Mouse (Mus musculus): Measurements from ENCODE around the gene Aurkc. TPM values are rescaled to one million over a fixed set of nuclear protein-coding genes. Genes with fewer than 3 reads are reported as not detected.
"Not testable (repeated sequence)": the region's sequence is repeated elsewhere in the genome, so short reads cannot be mapped to it uniquely, and the experiment has no call there.

Gene Aurkc
- 0.42 TPM in 2 replicates for polyA plus RNA-seq (2015; fragmentation: Nextera tagmentation; extraction: Ambion mirVana)

GRCm38 (mm10) chr7:6995251-6995650, at the start of gene Aurkc:
Gene Aurkc, plus strand, starts transcription at chr7:6995300.
- not testable (repeated sequence) for H3K4me1 ChIP-seq (ENCODE audit: insufficient read depth, low read depth, low read length); H3K9me3 ChIP-seq (ENCODE audit: low read length); H3K4me2 ChIP-seq (replicated peaks; ENCODE audit: low read depth, low read length); H3K4me3 ChIP-seq (ENCODE audit: low read depth, low read length); H3K9ac ChIP-seq (replicated peaks; ENCODE audit: low read depth); H3K27me3 ChIP-seq (replicated peaks; ENCODE audit: insufficient read depth, low read length); H3K27ac ChIP-seq (ENCODE audit: low read length); DNase-seq (ENCODE audit: low spot score); ATAC-seq; H3K36me3 ChIP-seq (ENCODE audit: insufficient read depth, low read length)
- 75% methylated on average over 11 of the region's 11 CpGs for WGBS

DNA sequence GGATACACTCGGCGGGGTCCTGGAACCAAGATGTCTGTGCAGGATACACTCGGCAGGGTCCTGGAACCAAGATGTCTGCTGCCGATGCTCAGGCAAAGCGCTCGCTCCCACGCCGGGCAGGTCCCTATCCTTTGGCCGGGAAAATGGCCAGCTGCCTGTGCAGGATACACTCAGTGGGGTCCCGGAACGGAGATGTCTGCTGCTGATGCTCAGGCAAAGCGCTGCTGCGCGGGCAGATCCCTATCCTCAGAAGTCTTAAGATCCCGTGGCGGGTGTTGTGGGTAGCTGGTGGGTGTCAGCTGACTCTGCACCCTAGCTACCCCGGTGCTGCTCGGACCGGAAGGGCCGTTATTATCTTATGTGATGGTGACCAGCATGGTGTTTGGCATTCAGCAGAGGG, 47.0 kb upstream of the Aurkc start:
- not testable (repeated sequence) for DNase-seq (ENCODE audit: low spot score); H3K4me2 ChIP-seq (replicated peaks; ENCODE audit: low read depth, low read length); ATAC-seq; H3K9me3 ChIP-seq (ENCODE audit: low read length); H3K4me1 ChIP-seq (ENCODE audit: insufficient read depth, low read depth, low read length); H3K27me3 ChIP-seq (replicated peaks; ENCODE audit: insufficient read depth, low read length); H3K27ac ChIP-seq (ENCODE audit: low read length); H3K36me3 ChIP-seq (ENCODE audit: insufficient read depth, low read length); H3K4me3 ChIP-seq (ENCODE audit: low read depth, low read length); H3K9ac ChIP-seq (replicated peaks; ENCODE audit: low read depth)
- WGBS, result 88% methylated on average over 18 of the region's 20 CpGs

GRCm38 (mm10) chr7:6956576-6956975, 38.5 kb upstream of the Aurkc start:
- TF ChIP-seq EP300 (IDR thresholded peaks at IDR 0.05) (no peak), CTCF (IDR thresholded peaks at IDR 0.05) (no peak)
- Histone ChIP-seq H3K27ac (ENCODE audit: low read length) (no peak overlapping the region), H3K4me2 (replicated peaks; ENCODE audit: low read depth, low read length) (no peak overlapping the region), H3K36me3 (ENCODE audit: insufficient read depth, low read length) (no peaks in the 10 kb centered on the region), H3K9me3 (ENCODE audit: low read length) (no peaks in the 10 kb centered on the region), H3K4me3 (ENCODE audit: low read depth, low read length) (no peak overlapping the region), H3K9ac (replicated peaks; ENCODE audit: low read depth) (no peak overlapping the region), H3K4me1 (ENCODE audit: insufficient read depth, low read depth, low read length) (no peaks in the 10 kb centered on the region), H3K27me3 (replicated peaks; ENCODE audit: insufficient read depth, low read length) (no peaks in the 10 kb centered on the region)
- WGBS, result 74% methylated on average over 4 of the region's 4 CpGs
- ATAC-seq (no peak), DNase-seq (ENCODE audit: low spot score) (no peak)

GRCm38 (mm10) chr7:6958574-6958973, 36.5 kb upstream of the Aurkc start:
- H3K9me3 ChIP-seq (ENCODE audit: low read length), result no peaks in the 10 kb centered on the region
- no peak overlapping the region for H3K27ac ChIP-seq (ENCODE audit: low read length)
- DNase-seq (ENCODE audit: low spot score), result no peak
- ATAC-seq, result no peak
- no peak for TF ChIP-seq EP300 (IDR thresholded peaks at IDR 0.05)
- no peak for TF ChIP-seq CTCF (IDR thresholded peaks at IDR 0.05)
- H3K36me3 ChIP-seq (ENCODE audit: insufficient read depth, low read length), result no peaks in the 10 kb centered on the region
- 79% methylated on average over 1 of the region's 1 CpGs for WGBS
- H3K9ac ChIP-seq (replicated peaks; ENCODE audit: low read depth), result no peak overlapping the region
- H3K4me2 ChIP-seq (replicated peaks; ENCODE audit: low read depth, low read length), result no peak overlapping the region
- no peak overlapping the region for H3K4me3 ChIP-seq (ENCODE audit: low read depth, low read length)
- no peaks in the 10 kb centered on the region for H3K27me3 ChIP-seq (replicated peaks; ENCODE audit: insufficient read depth, low read length)
- H3K4me1 ChIP-seq (ENCODE audit: insufficient read depth, low read depth, low read length), result no peaks in the 10 kb centered on the region

DNA sequence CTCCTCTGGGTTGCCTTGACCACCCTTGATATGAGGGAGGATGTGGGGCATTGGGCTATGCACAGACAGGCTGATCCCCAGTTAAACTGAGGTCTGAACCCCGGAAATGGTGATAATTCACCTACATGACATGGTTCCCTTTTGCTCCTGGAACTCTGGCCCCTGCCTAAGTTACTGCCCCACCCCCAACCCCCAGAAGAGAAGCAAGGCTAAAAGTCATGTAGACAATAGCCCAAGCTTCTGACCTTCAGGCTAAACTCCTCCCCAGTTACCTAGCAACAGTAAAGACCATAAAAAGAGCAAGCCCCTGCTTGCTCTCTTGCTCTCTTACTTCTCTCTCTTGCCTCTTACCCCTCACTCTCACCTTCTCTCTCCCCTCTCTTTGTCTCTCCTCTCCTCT, 21.5 kb upstream of the Aurkc start:
- Histone ChIP-seq H3K4me2 (replicated peaks; ENCODE audit: low read depth, low read length) (no peak overlapping the region), H3K4me1 (ENCODE audit: insufficient read depth, low read depth, low read length) (no peaks in the 10 kb centered on the region), H3K9me3 (ENCODE audit: low read length) (no peaks in the 10 kb centered on the region), H3K36me3 (ENCODE audit: insufficient read depth, low read length) (no peaks in the 10 kb centered on the region), H3K4me3 (ENCODE audit: low read depth, low read length) (no peak overlapping the region), H3K9ac (replicated peaks; ENCODE audit: low read depth) (no peak overlapping the region), H3K27me3 (replicated peaks; ENCODE audit: insufficient read depth, low read length) (no peaks in the 10 kb centered on the region), H3K27ac (ENCODE audit: low read length) (no peak overlapping the region)
- WGBS, result 87% methylated on average over 1 of the region's 1 CpGs
- TF ChIP-seq CTCF (IDR thresholded peaks at IDR 0.05) (no peak), EP300 (IDR thresholded peaks at IDR 0.05) (no peak)
- no peak for ATAC-seq
- no peak for DNase-seq (ENCODE audit: low spot score)

GRCm38 (mm10) chr7:6976890-6977289, 18.2 kb upstream of the Aurkc start:
- Histone ChIP-seq H3K4me2 (replicated peaks; ENCODE audit: low read depth, low read length) (no peak overlapping the region), H3K36me3 (ENCODE audit: insufficient read depth, low read length) (no peaks in the 10 kb centered on the region), H3K27ac (ENCODE audit: low read length) (no peak overlapping the region), H3K4me1 (ENCODE audit: insufficient read depth, low read depth, low read length) (no peaks in the 10 kb centered on the region), H3K4me3 (ENCODE audit: low read depth, low read length) (no peak overlapping the region), H3K9me3 (ENCODE audit: low read length) (no peaks in the 10 kb centered on the region), H3K9ac (replicated peaks; ENCODE audit: low read depth) (no peak overlapping the region), H3K27me3 (replicated peaks; ENCODE audit: insufficient read depth, low read length) (no peaks in the 10 kb centered on the region)
- DNase-seq (ENCODE audit: low spot score) (no peak), ATAC-seq (no peak)
- TF ChIP-seq EP300 (IDR thresholded peaks at IDR 0.05) (no peak), CTCF (IDR thresholded peaks at IDR 0.05) (no peak)
- 91% methylated on average over 19 of the region's 19 CpGs for WGBS

DNA sequence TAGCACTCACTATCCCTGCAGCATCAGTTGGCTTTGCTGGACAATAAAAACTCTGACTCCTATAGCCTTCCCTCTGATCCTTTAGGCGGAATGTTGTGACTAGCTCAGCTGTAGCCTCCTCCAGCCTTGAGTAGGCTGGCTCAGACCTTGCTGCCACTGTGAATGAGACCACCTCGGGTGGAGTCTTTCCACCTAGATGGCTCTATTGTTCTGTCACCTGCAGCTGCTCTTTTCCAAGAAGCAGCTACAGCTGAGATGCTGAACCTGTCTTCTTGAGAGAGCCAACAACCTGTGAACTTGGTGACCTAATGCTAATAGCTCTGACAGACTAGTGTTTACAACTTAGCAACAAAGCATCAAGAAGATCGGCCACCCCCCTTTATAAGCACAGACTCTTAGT, 3.8 kb downstream of the Aurkc start:
- H3K4me1 ChIP-seq (ENCODE audit: insufficient read depth, low read depth, low read length); H3K27me3 ChIP-seq (replicated peaks; ENCODE audit: insufficient read depth, low read length); H3K9ac ChIP-seq (replicated peaks; ENCODE audit: low read depth); DNase-seq (ENCODE audit: low spot score); H3K4me2 ChIP-seq (replicated peaks; ENCODE audit: low read depth, low read length); H3K27ac ChIP-seq (ENCODE audit: low read length); H3K4me3 ChIP-seq (ENCODE audit: low read depth, low read length); H3K36me3 ChIP-seq (ENCODE audit: insufficient read depth, low read length); ATAC-seq; H3K9me3 ChIP-seq (ENCODE audit: low read length): not testable (repeated sequence)
- 47% methylated on average over 3 of the region's 3 CpGs for WGBS

GRCm38 (mm10) chr7:7005441-7005840, 10.3 kb downstream of the Aurkc start:
- H3K27me3 ChIP-seq (replicated peaks; ENCODE audit: insufficient read depth, low read length); H3K36me3 ChIP-seq (ENCODE audit: insufficient read depth, low read length); H3K4me3 ChIP-seq (ENCODE audit: low read depth, low read length); H3K9ac ChIP-seq (replicated peaks; ENCODE audit: low read depth); ATAC-seq; H3K9me3 ChIP-seq (ENCODE audit: low read length); H3K4me2 ChIP-seq (replicated peaks; ENCODE audit: low read depth, low read length); H3K4me1 ChIP-seq (ENCODE audit: insufficient read depth, low read depth, low read length); DNase-seq (ENCODE audit: low spot score); H3K27ac ChIP-seq (ENCODE audit: low read length): not testable (repeated sequence)
- WGBS, result 56% methylated on average over 5 of the region's 5 CpGs
